Mouse (Mus musculus) limb, embryonic 15.5 days (tissue): ENCODE measurements at regions not wholly inside any gene's neighbourhood (a gene's known extent, or its start where the extent isn't known, plus 50 kb on each side); places are given as distances from the start of the nearest gene placed in this dataset.

Source experiments
- ATAC-seq: fragments of 200-750 bp; cut with Nextera tagmentation; 2 replicates; pipeline ENCODE4 v1.8.0; 2017; ENCODE audit warnings: low read depth, moderate TSS enrichment; ENCODE audit not compliant: insufficient number of reproducible peaks, low FRiP score, low TSS enrichment
- H3K27ac ChIP-seq: fragments of 300-500 bp; sonication (generic); 2 replicates; pipeline ENCODE4 v1.5.1; 2015; ENCODE audit warnings: moderate library complexity, mild to moderate bottlenecking, inconsistent platforms
- H3K27me3 ChIP-seq: fragments of 300-500 bp; sonication (generic); 2 replicates; pipeline ENCODE4 v1.6.1; 2015; ENCODE audit warnings: inconsistent platforms
- H3K36me3 ChIP-seq: fragments of 300-500 bp; sonication (generic); 2 replicates; pipeline ENCODE4 v1.6.1; 2015; ENCODE audit warnings: inconsistent platforms
- H3K4me1 ChIP-seq: fragments of 300-500 bp; sonication (generic); 2 replicates; pipeline ENCODE4 v1.6.1; 2015; ENCODE audit warnings: inconsistent platforms
- H3K4me2 ChIP-seq: fragments of 300-500 bp; sonication (generic); 2 replicates; pipeline ENCODE4 v1.6.1; 2015; ENCODE audit warnings: mild to moderate bottlenecking, inconsistent platforms
- H3K4me3 ChIP-seq: fragments of 300-500 bp; sonication (generic); 2 replicates; pipeline ENCODE4 v1.5.1; 2015; ENCODE audit warnings: mild to moderate bottlenecking, inconsistent platforms
- H3K9ac ChIP-seq: fragments of 300-500 bp; sonication (generic); 2 replicates; pipeline ENCODE4 v1.6.1; 2015; ENCODE audit warnings: inconsistent platforms
- H3K9me3 ChIP-seq: fragments of 300-500 bp; sonication (generic); 2 replicates; pipeline ENCODE4 v1.6.1; 2016; ENCODE audit warnings: inconsistent platforms
- WGBS: fragments of 180-500 bp; shearing (Covaris S2); methylation state at CpG from one replicate; pipeline ENCODE4 v1.1.7; 2015; 5-methylcytosine and 5-hydroxymethylcytosine counted together

- ATAC-seq: no peak
- Histone ChIP-seq H3K4me1 (no peaks in the 10 kb centered on the region), H3K9ac (no peak overlapping the region), H3K27me3 (no peaks in the 10 kb centered on the region), H3K4me2 (no peak overlapping the region), H3K4me3 (no peak overlapping the region), H3K27ac (no peak overlapping the region), H3K9me3 (no peaks in the 10 kb centered on the region), H3K36me3 (no peaks in the 10 kb centered on the region)
- 61% methylated on average over 6 of the region's 6 CpGs for WGBS
Observed at GRCm38 (mm10) chr3:148603276-148603675, 387.1 kb downstream of the Adgrl2 start.

GRCm38 (mm10) chr3:148602730-148603255 lies 387.6 kb downstream of the Adgrl2 start:
- ATAC-seq: no peak
- H3K9me3 ChIP-seq: no peaks in the 10 kb centered on the region
- no peak overlapping the region for H3K4me2 ChIP-seq
- no peak overlapping the region for H3K9ac ChIP-seq
- no peaks in the 10 kb centered on the region for H3K27me3 ChIP-seq
- H3K4me3 ChIP-seq: no peak overlapping the region
- no peaks in the 10 kb centered on the region for H3K4me1 ChIP-seq
- H3K27ac ChIP-seq: no peak overlapping the region
- H3K36me3 ChIP-seq: no peaks in the 10 kb centered on the region
- WGBS: 79% methylated on average over 5 of the region's 5 CpGs

- no peaks in the 10 kb centered on the region for H3K27me3 ChIP-seq
- H3K36me3 ChIP-seq: no peaks in the 10 kb centered on the region
- H3K9me3 ChIP-seq: no peaks in the 10 kb centered on the region
- WGBS: 85% methylated on average over 4 of the region's 4 CpGs
- H3K4me1 ChIP-seq: no peaks in the 10 kb centered on the region
- no peak for ATAC-seq
- H3K27ac ChIP-seq: no peak overlapping the region
- H3K4me2 ChIP-seq: no peak overlapping the region
- H3K4me3 ChIP-seq: no peak overlapping the region
- no peak overlapping the region for H3K9ac ChIP-seq
Observed at GRCm38 (mm10) chr3:148595561-148595960, 394.8 kb downstream of the Adgrl2 start.

GRCm38 (mm10) chr3:148589556-148589955 lies 400.8 kb downstream of the Adgrl2 start:
- Histone ChIP-seq H3K4me2 (no peak overlapping the region), H3K9ac (no peak overlapping the region), H3K36me3 (no peaks in the 10 kb centered on the region), H3K27me3 (no peaks in the 10 kb centered on the region), H3K4me1 (no peaks in the 10 kb centered on the region), H3K4me3 (no peak overlapping the region), H3K27ac (no peak overlapping the region), H3K9me3 (no peaks in the 10 kb centered on the region)
- WGBS: 66% methylated on average over 2 of the region's 2 CpGs
- no peak for ATAC-seq

- Histone ChIP-seq H3K4me3 (no peak overlapping the region), H3K27me3 (no peaks in the 10 kb centered on the region), H3K4me1 (no peaks in the 10 kb centered on the region), H3K9ac (no peak overlapping the region), H3K36me3 (no peaks in the 10 kb centered on the region), H3K9me3 (no peaks in the 10 kb centered on the region), H3K4me2 (no peak overlapping the region), H3K27ac (no peak overlapping the region)
- WGBS: 67% methylated on average over 1 of the region's 1 CpGs
- ATAC-seq: no peak
Observed at GRCm38 (mm10) chr3:148575735-148576134, 414.6 kb downstream of the Adgrl2 start.

GRCm38 (mm10) chr3:148572493-148572892 lies 417.9 kb downstream of the Adgrl2 start:
- no peaks in the 10 kb centered on the region for H3K27me3 ChIP-seq
- 92% methylated on average over 4 of the region's 4 CpGs for WGBS
- no peak overlapping the region for H3K27ac ChIP-seq
- H3K36me3 ChIP-seq: no peaks in the 10 kb centered on the region
- no peaks in the 10 kb centered on the region for H3K4me1 ChIP-seq
- no peak for ATAC-seq
- no peak overlapping the region for H3K4me3 ChIP-seq
- H3K9ac ChIP-seq: no peak overlapping the region
- no peak overlapping the region for H3K4me2 ChIP-seq
- no peaks in the 10 kb centered on the region for H3K9me3 ChIP-seq

- Histone ChIP-seq H3K27ac (no peak overlapping the region), H3K9ac (no peak overlapping the region), H3K9me3 (no peaks in the 10 kb centered on the region), H3K4me1 (peaks cover 12% of the 10 kb centered on the region; the same call in 1 of the 2 replicates), H3K4me3 (no peak overlapping the region), H3K4me2 (no peak overlapping the region), H3K36me3 (no peaks in the 10 kb centered on the region), H3K27me3 (no peaks in the 10 kb centered on the region)
- WGBS: 84% methylated on average over 4 of the region's 4 CpGs
- no peak for ATAC-seq
Observed at GRCm38 (mm10) chr3:148564716-148565115, 425.6 kb downstream of the Adgrl2 start.

GRCm38 (mm10) chr3:148561211-148561610 lies 429.1 kb downstream of the Adgrl2 start:
- H3K27ac ChIP-seq: no peak overlapping the region
- peaks cover 12% of the 10 kb centered on the region; the same call in 1 of the 2 replicates for H3K4me1 ChIP-seq
- no peak for ATAC-seq
- no peaks in the 10 kb centered on the region for H3K27me3 ChIP-seq
- H3K9ac ChIP-seq: no peak overlapping the region
- no peaks in the 10 kb centered on the region for H3K36me3 ChIP-seq
- 45% methylated on average over 4 of the region's 4 CpGs for WGBS
- no peaks in the 10 kb centered on the region for H3K9me3 ChIP-seq
- no peak overlapping the region for H3K4me3 ChIP-seq
- no peak overlapping the region for H3K4me2 ChIP-seq

- no peak overlapping the region for H3K27ac ChIP-seq
- no peaks in the 10 kb centered on the region for H3K9me3 ChIP-seq
- no peak overlapping the region for H3K9ac ChIP-seq
- no peak overlapping the region for H3K4me2 ChIP-seq
- no peaks in the 10 kb centered on the region for H3K27me3 ChIP-seq
- no peak for ATAC-seq
- no peak overlapping the region for H3K4me3 ChIP-seq
- H3K4me1 ChIP-seq: peaks cover 12% of the 10 kb centered on the region; the same call in 1 of the 2 replicates
- H3K36me3 ChIP-seq: no peaks in the 10 kb centered on the region
- WGBS: 58% methylated on average over 13 of the region's 13 CpGs
Observed at GRCm38 (mm10) chr3:148559752-148560460, 430.4 kb downstream of the Adgrl2 start.

GRCm38 (mm10) chr3:148558592-148559157 lies 431.7 kb downstream of the Adgrl2 start:
- ATAC-seq: no peak
- Histone ChIP-seq H3K4me3 (no peak overlapping the region), H3K27me3 (no peaks in the 10 kb centered on the region), H3K9me3 (no peaks in the 10 kb centered on the region), H3K4me1 (peaks cover 12% of the 10 kb centered on the region; the same call in 1 of the 2 replicates), H3K4me2 (no peak overlapping the region), H3K9ac (no peak overlapping the region), H3K27ac (no peak overlapping the region), H3K36me3 (no peaks in the 10 kb centered on the region)
- 61% methylated on average over 5 of the region's 5 CpGs for WGBS

GRCm38 (mm10) chr3:148555324-148555723 lies 435.0 kb downstream of the Adgrl2 start:
- ATAC-seq: no peak
- Histone ChIP-seq H3K4me3 (no peak overlapping the region), H3K9ac (no peak overlapping the region), H3K27me3 (no peaks in the 10 kb centered on the region), H3K36me3 (no peaks in the 10 kb centered on the region), H3K27ac (no peak overlapping the region), H3K9me3 (no peaks in the 10 kb centered on the region), H3K4me2 (no peak overlapping the region), H3K4me1 (peaks cover 2% of the 10 kb centered on the region; the same call in 1 of the 2 replicates)
- WGBS: 48% methylated on average over 8 of the region's 8 CpGs

- 96% methylated on average over 2 of the region's 2 CpGs for WGBS
- no peak overlapping the region for H3K4me3 ChIP-seq
- ATAC-seq: no peak
- no peak overlapping the region for H3K9ac ChIP-seq
- no peak overlapping the region for H3K27ac ChIP-seq
- no peaks in the 10 kb centered on the region for H3K36me3 ChIP-seq
- H3K27me3 ChIP-seq: no peaks in the 10 kb centered on the region
- no peaks in the 10 kb centered on the region for H3K9me3 ChIP-seq
- H3K4me1 ChIP-seq: no peaks in the 10 kb centered on the region
- no peak overlapping the region for H3K4me2 ChIP-seq
Observed at GRCm38 (mm10) chr3:148550716-148551115, 439.6 kb downstream of the Adgrl2 start.
